Mouse (Mus musculus) forebrain, embryonic 16.5 days (tissue): ENCODE results near the gene Slc2a13. TPM values are rescaled to one million over a fixed set of nuclear protein-coding genes. Genes with fewer than 3 reads are reported as not detected.

Experiments
- ATAC-seq: fragments of 200-750 bp; cut with Nextera tagmentation; 2 replicates; pipeline ENCODE4 v1.8.0; 2017; ENCODE audit warnings: mild to moderate bottlenecking, moderate library complexity
- H3K27ac ChIP-seq: fragments of 300-500 bp; sonication (generic); 2 replicates; pipeline ENCODE4 v1.5.1; 2014; ENCODE audit warnings: low read length, control low read depth
- H3K27me3 ChIP-seq: fragments of 300-500 bp; sonication (generic); replicated peaks from 2 replicates; pipeline ENCODE4 v1.6.1; 2014; ENCODE audit warnings: low read length; ENCODE audit not compliant: control insufficient read depth, insufficient read depth
- H3K36me3 ChIP-seq: fragments of 300-500 bp; sonication (generic); 2 replicates; pipeline ENCODE4 v1.6.1; 2014; ENCODE audit not compliant: control insufficient read depth, insufficient read depth
- H3K4me1 ChIP-seq: fragments of 300-500 bp; sonication (generic); replicated peaks from 2 replicates; pipeline ENCODE4 v1.6.1; 2014; ENCODE audit warnings: low read length; ENCODE audit not compliant: control insufficient read depth, insufficient read depth
- H3K4me2 ChIP-seq: fragments of 300-500 bp; sonication (generic); 2 replicates; pipeline ENCODE4 v1.6.1; 2014; ENCODE audit warnings: mild to moderate bottlenecking, low read length, control low read depth
- H3K4me3 ChIP-seq: fragments of 300-500 bp; sonication (generic); replicated peaks from 2 replicates; pipeline ENCODE4 v1.5.1; 2014; ENCODE audit warnings: mild to moderate bottlenecking, low read length, control low read depth
- H3K9ac ChIP-seq: fragments of 300-500 bp; sonication (generic); replicated peaks from 2 replicates; pipeline ENCODE4 v1.6.1; 2014; ENCODE audit warnings: low read depth, low read length, control low read depth
- H3K9me3 ChIP-seq: fragments of 300-500 bp; sonication (generic); 2 replicates; pipeline ENCODE4 v1.6.1; 2016; ENCODE audit warnings: low read length; ENCODE audit not compliant: control insufficient read depth
- WGBS: fragments of 180-500 bp; shearing (Covaris S2); extraction: QIAGEN DNeasy Blood & Tissue Kit; methylation state at CpG from one replicate; pipeline ENCODE4 v1.1.7; 2014; 5-methylcytosine and 5-hydroxymethylcytosine counted together
- polyA plus RNA-seq: library from polyadenylated mRNA; unstranded; fragments of >200 nt; fragmentation: Nextera tagmentation; extraction: Ambion mirVana; gene quantifications from 2 replicates; pipeline ENCODE4 v1.2.1, GENCODE M21; 2015

The Slc2a13 gene
- polyA plus RNA-seq, 1 experiment from 2014 or later, result 2.5 TPM

DNA sequence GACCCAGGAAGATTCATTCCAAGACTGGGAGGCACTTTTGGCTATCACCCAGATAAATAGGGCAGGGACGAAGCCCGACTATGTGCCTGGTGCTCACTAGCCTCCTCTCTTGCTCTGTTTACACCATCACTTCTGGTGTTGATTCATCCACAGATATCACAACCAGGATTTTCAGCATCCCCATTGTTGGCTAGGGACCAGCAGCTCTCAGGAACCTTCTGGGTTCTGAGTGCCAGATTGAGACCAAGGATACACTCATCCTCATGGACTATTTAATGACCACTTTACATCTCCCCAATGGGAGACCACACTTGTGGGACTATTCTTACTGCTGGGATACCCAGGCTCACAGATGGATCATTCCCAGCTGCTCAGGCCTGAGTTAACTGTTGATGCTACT is 46.2 kb downstream of the Slc2a13 start:
- Histone ChIP-seq H3K27me3 (no peaks in the 10 kb centered on the region), H3K27ac (no peak overlapping the region), H3K4me2 (no peak overlapping the region), H3K4me1 (no peaks in the 10 kb centered on the region), H3K36me3 (no peaks in the 10 kb centered on the region), H3K9me3 (no peaks in the 10 kb centered on the region), H3K9ac (no peak overlapping the region), H3K4me3 (no peak overlapping the region)
- no peak for ATAC-seq
- WGBS, result 88% methylated on average over 2 of the region's 2 CpGs

DNA sequence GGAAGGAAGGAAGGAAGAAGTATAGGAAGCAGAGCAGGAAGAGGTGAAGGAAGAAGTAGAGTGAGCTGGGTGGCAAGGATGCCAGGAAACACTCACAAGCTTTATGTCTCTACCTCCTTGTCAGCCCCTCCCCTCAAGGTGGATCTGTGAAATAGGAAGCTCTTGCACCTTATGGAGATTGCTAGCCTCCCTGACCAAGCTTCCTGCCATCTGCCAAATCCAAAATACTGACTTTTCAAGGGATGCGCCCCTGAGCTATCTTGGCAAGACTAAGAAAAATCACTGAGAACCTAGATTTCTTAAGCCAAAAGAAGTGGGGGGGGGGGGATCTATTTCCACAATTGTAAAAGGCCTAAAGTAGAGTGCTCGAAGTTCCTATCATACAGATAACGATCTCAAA is 46.9 kb downstream of the Slc2a13 start:
- Histone ChIP-seq H3K27ac (no peak overlapping the region), H3K9me3 (no peaks in the 10 kb centered on the region), H3K4me1 (no peaks in the 10 kb centered on the region), H3K36me3 (no peaks in the 10 kb centered on the region), H3K4me2 (no peak overlapping the region), H3K27me3 (no peaks in the 10 kb centered on the region), H3K4me3 (no peak overlapping the region), H3K9ac (no peak overlapping the region)
- ATAC-seq, result no peak
- WGBS, result 89% methylated on average over 3 of the region's 3 CpGs

DNA sequence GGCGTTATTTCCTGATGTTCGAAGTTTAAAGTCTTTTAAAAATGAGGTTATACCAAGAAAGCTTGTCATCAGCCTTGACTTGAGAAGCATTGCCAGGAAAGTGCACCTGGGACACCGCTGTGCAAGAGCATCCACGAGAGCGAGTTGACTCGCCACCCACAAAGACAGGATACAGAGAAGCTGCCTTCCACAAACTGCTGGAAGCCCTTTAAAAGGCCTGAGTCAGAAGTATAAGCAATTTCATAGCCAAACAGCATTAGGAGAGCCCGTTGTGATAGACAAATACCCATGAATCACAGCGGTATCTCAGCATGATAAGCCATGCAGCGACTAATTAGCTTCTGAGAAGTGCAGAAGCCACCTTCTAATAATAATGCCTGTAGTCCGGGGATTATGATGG is 48.6 kb downstream of the Slc2a13 start:
- WGBS, result 69% methylated on average over 10 of the region's 10 CpGs

DNA sequence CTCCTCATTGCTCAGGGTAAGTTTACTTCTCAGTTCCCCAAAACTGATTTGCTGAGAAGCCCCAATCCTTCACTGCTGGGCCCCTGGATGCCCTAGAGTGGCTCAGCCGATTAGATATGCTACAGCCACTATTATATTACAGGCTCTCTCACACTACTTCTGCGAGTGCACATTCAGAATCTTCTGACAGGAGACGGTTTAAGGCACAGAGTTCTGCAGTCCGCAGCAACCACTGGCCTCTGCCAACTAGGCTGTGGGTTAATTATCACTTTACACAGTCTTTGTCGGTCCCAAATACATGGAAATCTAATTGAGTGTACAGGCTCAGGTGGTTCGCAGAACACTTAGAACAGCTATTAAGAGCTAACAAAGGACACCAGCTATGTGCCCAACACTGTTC is 69.8 kb downstream of the Slc2a13 start:
- no peaks in the 10 kb centered on the region for H3K36me3 ChIP-seq
- no peaks in the 10 kb centered on the region for H3K27me3 ChIP-seq
- no peaks in the 10 kb centered on the region for H3K9me3 ChIP-seq
- H3K4me1 ChIP-seq, result peaks cover 17% of the 10 kb centered on the region
- peak; percentile 81 for ATAC-seq
- 25% methylated on average over 6 of the region's 6 CpGs for WGBS
- peak overlapping the region; percentile 21 for H3K27ac ChIP-seq
- no peak overlapping the region for H3K9ac ChIP-seq
- no peak overlapping the region for H3K4me3 ChIP-seq
- H3K4me2 ChIP-seq, result 0 out of 2 replicates have a peak overlapping the region, but pooled peaks have one; percentile 10

More for the DNA sequence above, 48.6 kb downstream of the Slc2a13 start:
- Histone ChIP-seq H3K4me2 (no peak overlapping the region), H3K27ac (no peak overlapping the region), H3K4me3 (no peak overlapping the region), H3K27me3 (no peaks in the 10 kb centered on the region), H3K9me3 (no peaks in the 10 kb centered on the region), H3K4me1 (no peaks in the 10 kb centered on the region), H3K36me3 (no peaks in the 10 kb centered on the region), H3K9ac (no peak overlapping the region)
- no peak for ATAC-seq

DNA sequence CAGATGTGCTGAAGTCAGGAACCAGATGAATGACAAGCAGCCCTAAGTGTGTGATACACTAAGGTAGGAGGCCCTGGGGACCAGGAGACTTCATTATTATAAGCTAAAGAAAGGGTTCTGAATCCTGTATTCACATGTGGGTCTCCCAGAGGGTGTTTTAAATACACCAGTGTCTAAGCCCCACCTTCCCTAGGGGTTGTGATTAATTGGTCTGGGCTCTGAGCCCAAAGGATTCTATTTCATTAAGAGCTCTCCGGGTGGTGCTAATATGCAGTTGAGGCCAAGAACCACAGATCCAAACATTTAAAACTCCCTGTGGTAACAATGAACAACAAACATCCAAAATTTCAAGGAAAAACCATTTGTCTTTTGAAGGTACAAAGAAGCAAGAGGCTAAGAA is 70.4 kb downstream of the Slc2a13 start:
- H3K36me3 ChIP-seq, result no peaks in the 10 kb centered on the region
- no peak overlapping the region for H3K9ac ChIP-seq
- H3K27ac ChIP-seq, result peak overlapping the region; percentile 21
- H3K4me1 ChIP-seq, result peaks cover 17% of the 10 kb centered on the region
- 0 out of 2 replicates have a peak overlapping the region, but pooled peaks have one; percentile 10 for H3K4me2 ChIP-seq
- H3K4me3 ChIP-seq, result no peak overlapping the region
- H3K9me3 ChIP-seq, result no peaks in the 10 kb centered on the region
- peak; percentile 94 for ATAC-seq
- H3K27me3 ChIP-seq, result no peaks in the 10 kb centered on the region
- WGBS, result 19% methylated on average over 1 of the region's 1 CpGs

DNA sequence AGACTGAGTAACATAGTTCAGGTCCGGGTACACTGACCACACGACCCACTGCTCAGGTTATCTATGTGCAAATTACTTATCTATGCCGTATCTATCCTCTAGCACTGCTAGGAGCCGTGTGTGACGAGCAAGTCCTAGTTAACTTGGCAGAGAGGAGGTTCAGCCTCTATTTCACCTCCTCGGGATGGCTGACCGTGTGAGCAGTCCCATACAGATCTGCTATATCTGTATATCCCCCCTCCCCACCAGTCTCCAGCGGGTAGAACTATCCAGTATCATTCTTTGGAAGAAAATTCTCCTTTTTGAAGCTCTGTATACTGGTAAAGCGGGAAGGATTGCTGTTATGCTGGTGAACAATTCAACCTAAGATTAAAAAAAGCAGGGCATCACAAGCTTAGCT is 70.8 kb downstream of the Slc2a13 start:
- peak; percentile 21 for ATAC-seq
- peak overlapping the region; percentile 5; the same call in 1 of the 2 replicates for H3K27ac ChIP-seq
- WGBS, result 53% methylated on average over 9 of the region's 9 CpGs

DNA sequence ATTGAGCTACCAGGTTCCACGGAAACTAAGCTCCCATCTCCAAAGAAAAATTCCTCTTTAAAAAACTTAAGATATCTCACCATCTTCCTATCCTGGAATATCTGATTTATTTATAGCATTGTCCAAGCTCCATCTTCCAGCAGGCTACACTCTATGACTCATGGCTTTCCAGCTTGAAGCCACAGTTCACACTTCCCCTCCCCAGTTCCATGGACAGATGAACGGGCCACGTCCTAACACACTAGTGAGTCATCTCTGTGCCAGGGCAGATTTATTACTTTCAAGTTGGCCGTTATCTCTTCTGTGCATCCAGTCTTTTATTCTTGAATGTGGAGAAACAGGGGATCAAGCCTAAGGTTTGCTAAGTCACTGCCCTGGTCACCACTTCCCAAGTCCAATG is 78.0 kb downstream of the Slc2a13 start:
- no peak overlapping the region for H3K4me2 ChIP-seq
- no peak overlapping the region for H3K4me3 ChIP-seq
- H3K9me3 ChIP-seq, result no peaks in the 10 kb centered on the region
- no peaks in the 10 kb centered on the region for H3K4me1 ChIP-seq
- 89% methylated on average over 4 of the region's 4 CpGs for WGBS
- H3K9ac ChIP-seq, result no peak overlapping the region
- H3K36me3 ChIP-seq, result no peaks in the 10 kb centered on the region
- no peak for ATAC-seq
- H3K27me3 ChIP-seq, result no peaks in the 10 kb centered on the region
- H3K27ac ChIP-seq, result no peak overlapping the region

More for the DNA sequence above, 70.8 kb downstream of the Slc2a13 start:
- H3K4me1 ChIP-seq, result peaks cover 17% of the 10 kb centered on the region
- no peak overlapping the region for H3K9ac ChIP-seq
- H3K27me3 ChIP-seq, result no peaks in the 10 kb centered on the region
- H3K36me3 ChIP-seq, result no peaks in the 10 kb centered on the region
- no peak overlapping the region for H3K4me3 ChIP-seq
- no peaks in the 10 kb centered on the region for H3K9me3 ChIP-seq
- no peak overlapping the region for H3K4me2 ChIP-seq

DNA sequence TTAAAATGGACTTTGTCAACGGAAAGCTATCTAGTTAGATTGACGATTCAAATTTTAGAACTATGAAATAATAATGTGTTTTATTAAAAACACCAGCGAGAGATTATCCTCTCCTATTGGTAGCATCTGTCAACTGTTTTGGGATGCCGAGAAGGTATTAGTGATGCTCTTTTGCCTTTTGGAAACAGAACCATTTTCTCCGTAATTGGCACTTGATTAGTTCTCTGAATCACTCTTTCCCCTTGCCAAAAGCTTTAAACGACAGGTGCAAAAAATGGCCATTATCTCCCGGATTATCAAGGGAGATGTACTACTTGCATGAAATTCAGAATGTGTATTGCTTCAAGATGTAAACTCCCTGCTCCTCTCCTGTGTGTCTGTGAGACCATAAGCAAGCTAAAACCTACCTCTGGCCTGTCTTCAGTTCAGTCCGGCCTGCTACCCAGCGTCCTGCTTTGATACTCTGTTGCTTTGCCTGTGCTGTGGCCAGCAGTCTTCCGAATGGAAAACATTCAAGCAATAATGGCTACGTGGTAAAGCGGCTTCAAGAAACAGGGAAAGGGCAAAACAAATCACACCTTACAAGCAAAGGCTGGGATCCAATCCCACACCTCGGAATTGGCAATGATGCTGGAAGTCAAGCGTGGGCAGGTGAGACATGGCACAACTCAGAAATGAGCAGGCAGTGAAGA is 93.0 kb downstream of the Slc2a13 start:
- no peak for ATAC-seq
- no peak overlapping the region for H3K9ac ChIP-seq
- 70% methylated on average over 14 of the region's 14 CpGs for WGBS

DNA sequence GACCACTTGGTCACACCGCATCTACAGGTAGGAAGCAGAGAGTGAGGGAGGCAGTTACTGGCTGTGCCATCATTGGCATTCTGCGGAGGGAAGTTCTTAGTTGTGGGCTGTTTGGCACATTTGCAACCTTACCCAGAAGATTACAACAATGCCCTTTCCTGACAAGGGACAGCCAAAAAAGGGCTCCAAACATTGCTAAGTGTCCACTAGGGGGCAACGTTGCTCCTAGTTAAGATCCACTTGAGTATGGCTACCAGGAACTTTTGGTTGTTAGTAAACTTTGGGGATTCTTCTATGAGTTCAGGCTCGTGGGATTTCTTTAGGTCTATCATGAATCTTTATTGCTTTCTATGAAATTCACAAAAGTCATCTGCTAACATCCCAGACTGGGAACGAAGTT is 95.3 kb downstream of the Slc2a13 start:
- Histone ChIP-seq H3K4me1 (no peaks in the 10 kb centered on the region), H3K27ac (no peak overlapping the region), H3K4me3 (no peak overlapping the region), H3K36me3 (no peaks in the 10 kb centered on the region), H3K27me3 (no peaks in the 10 kb centered on the region), H3K4me2 (no peak overlapping the region), H3K9me3 (peaks cover 2% of the 10 kb centered on the region; the same call in 1 of the 2 replicates), H3K9ac (no peak overlapping the region)
- ATAC-seq, result no peak
- 34% methylated on average over 5 of the region's 5 CpGs for WGBS

More for the DNA sequence above, 93.0 kb downstream of the Slc2a13 start:
- Histone ChIP-seq H3K27ac (no peak overlapping the region), H3K36me3 (no peaks in the 10 kb centered on the region), H3K27me3 (no peaks in the 10 kb centered on the region), H3K4me1 (no peaks in the 10 kb centered on the region), H3K4me2 (no peak overlapping the region), H3K4me3 (no peak overlapping the region), H3K9me3 (peaks cover 4% of the 10 kb centered on the region; the same call in 1 of the 2 replicates)
